Mouse (Mus musculus): ENCODE measurements around the gene Tpsb2.

Gene Tpsb2

DNA sequence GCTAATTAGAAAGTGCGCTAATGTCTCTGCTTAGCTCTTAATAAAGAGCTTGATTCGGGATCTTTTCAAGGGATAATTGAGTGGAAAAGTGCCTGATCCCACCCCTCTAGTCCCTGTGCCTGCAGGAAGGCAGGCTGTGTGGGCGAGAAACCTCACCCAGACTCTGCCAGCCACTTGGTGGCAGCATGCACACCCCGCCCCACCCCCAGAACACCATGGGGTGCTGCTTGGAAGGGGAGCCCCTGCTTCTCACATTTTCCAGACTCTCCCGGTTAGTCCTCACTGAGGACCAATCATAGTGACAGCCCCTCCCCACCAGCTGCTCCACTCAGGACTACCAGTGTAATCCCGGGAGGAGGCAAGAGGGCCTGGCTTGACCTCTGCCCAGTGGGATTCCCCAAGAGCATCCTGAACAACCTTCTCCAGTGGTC is 39.9 kb downstream of the Tpsb2 start:
- no peak for DNase-seq (ENCODE audit: low read depth, low spot score)

DNA sequence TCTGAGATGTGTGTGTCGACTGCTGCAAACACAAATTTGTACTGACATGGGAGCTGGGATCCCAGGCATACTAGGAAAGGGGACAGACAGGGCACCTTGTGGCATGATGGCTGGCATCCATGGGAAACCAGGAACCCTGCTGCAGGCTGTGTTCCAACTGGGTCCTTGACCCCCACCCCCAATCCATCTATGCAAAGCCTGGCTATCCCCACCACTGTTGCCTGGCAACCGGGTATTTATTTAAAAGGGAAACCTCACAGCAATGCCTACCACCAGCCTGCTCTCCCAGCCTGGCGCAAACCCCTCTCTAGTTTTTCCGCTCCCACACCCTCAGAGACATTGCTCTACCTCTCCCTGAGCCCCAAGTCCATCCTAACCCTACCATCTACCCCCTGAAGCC is 41.2 kb downstream of the Tpsb2 start:
- DNase-seq (ENCODE audit: low read depth, low spot score): no peak

DNA sequence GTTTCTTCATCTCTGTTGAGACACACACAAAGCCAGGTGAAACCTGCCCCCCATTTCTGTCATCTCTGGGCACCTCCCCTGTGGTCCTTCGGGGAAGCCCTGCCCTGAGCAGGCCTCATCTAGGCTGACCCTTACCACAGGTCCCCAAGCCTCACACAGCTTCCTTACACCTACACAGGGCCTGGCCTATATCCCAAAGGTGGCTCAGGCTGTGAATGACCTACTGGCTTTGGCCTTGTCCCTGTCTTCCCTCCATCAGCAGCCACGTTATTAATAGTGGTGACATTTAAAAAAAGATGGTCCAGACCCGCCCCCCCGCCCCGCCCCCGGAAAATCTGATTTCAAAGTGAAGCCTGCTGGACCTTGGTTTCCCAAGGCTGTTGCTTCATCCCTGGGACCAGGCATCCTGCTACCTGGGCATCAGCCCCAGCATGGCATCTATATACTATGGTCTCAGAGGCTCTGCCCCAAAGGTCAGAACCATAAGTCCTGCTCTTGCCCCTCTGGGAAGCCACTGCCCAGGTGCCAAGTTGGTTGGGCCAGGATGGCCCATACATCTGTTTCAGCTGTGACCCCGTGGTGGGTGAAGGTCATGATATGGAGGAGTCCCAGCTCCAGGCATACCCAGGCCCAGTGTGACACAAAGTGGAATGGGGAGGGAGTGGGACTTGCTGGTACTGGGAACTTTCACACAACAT is 42.3 kb downstream of the Tpsb2 start:
- no peak for DNase-seq (ENCODE audit: low read depth, low spot score)

DNA sequence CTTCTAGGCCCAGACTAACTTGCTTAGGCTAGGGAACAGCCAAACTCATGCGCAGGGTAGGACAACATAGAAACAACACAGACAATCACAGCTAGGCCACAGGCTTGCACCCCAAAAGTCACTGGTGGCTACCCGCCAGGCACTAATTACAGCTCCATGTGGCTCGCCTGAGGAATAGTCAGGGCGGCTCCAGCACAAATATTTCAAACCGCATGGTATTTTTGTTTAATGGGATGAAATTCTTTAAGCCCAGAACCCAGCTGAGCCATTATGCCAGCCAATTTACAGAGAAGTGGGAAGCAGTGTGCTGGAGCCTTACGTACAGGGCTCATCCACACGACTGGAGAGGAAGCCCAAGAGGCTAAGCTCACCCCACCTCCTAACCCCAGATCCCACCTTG is 43.5 kb downstream of the Tpsb2 start:
- no peak for DNase-seq (ENCODE audit: low read depth, low spot score)

DNA sequence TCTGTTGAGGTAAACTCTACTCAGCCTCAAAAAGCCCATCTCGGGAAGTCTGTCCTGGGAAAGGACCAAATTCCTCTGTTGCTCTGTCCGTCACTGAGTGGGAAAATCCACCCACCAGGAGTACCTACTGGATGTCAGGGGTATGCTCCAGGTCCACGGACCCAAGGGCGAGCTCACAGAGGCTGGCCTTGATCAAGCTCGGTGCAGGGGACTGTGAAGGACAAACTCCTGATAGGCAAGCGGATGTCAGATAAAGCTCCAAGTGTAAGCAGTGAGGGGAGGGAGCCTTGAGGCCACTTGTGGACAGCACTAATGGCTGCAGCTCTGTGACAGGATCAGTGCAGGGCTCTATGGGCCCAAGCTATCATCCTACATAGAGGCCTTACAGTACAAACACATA is 44.1 kb downstream of the Tpsb2 start:
- DNase-seq (ENCODE audit: low read depth, low spot score): no peak

DNA sequence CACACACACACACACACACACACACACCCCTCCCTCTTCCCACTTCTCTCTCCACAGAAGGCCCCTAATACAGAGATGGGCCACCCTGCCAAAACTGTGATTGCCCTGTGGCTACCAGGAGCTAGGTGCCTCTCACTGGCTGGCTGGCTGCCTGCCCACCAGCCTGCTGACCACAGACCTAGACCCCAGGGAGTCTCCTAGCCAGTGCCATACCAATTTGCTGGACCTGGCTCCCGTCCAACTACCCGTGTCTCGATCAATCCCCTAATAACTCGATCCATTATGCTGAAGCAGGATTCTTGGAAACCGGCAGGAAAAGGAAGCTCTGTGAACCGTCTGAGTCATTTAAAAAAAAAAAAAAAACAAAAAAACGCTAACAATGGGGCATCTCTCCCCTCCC is 44.7 kb downstream of the Tpsb2 start:
- no peak for DNase-seq (ENCODE audit: low read depth, low spot score)

DNA sequence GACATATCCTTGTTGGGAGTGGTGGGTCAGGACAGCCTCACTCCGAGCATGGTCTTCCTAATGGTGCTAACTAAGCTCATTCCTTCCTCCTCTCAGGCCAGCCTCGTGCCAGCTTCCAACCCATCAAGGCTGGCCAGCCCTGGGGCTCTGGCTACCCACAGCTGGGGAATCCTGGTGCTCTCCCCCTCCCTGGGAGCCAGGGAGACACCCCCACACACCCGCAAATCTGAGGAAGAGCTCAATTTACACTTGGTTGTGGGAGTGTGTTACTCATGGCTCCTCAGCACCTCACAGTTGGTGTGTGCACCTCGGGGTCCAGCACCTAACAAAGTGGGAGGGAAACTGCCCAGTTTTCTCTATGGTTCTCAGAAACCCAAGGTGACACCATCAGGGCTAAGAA is 45.1 kb downstream of the Tpsb2 start:
- DNase-seq (ENCODE audit: low read depth, low spot score): no peak

DNA sequence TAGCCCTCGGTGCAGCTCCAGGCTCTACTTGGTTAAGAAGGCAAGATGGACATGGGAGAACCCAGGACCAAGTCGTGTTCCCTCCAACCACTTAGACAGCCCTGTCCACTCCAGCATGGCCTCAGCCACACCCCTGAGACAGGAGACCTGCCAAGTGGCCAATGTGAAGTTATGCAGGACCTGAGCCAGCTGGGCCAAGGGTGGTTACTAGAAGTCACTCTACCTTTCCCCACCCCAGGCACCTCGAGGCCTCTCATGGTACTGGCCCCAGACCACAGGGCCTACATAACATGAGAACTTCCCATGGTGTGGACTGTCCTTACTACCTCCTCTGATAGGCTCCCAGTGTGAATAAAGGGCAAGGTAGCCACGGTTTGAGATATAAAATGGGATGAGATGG is 48.1 kb downstream of the Tpsb2 start:
- DNase-seq (ENCODE audit: low read depth, low spot score): no peak

DNA sequence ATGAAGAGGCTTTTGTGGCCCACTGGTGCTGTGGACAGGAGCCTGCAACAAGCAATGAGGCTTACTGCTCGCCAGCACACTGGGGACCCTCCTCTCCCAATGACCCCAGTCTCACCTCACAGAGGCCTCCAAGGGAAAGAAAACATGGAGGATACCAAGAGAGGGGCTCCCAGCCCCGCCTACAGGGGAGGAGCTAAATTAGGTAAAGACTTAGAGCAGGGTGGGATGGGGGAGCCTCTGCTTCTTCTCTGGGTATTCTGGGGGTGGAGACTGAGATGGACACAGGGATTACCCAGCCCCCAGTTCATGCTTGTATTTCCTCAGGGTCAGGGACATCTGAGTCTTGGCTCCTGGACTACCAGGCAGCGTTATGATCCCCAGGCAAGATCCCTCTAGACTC is 48.8 kb downstream of the Tpsb2 start:
- DNase-seq (ENCODE audit: low read depth, low spot score): no peak

DNA sequence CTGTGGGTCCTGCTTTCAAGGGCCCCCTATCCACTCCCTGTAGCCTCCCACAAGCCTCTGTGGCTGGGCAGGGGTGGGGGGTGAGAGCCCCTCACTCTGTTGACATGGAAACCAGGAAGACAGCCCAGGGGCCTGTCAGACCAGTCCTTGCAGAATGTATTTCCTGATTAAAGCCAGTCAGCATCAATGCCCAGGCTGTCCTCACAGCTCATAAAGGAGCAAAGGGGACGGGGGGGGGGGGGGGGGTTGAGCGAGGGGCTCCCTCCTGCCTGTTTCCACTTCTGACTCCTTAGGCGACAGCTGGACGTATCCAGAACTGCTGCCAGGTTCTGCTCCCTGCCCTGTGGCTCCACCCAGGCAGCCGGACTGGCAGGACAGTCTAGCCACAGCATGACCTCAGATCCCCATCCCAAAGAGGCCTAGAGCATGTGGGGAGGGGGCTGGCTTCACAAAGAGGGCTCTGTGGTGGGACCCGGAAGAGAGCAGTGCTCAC is 49.4 kb downstream of the Tpsb2 start:
- DNase-seq (ENCODE audit: low read depth, low spot score): no peak

DNA sequence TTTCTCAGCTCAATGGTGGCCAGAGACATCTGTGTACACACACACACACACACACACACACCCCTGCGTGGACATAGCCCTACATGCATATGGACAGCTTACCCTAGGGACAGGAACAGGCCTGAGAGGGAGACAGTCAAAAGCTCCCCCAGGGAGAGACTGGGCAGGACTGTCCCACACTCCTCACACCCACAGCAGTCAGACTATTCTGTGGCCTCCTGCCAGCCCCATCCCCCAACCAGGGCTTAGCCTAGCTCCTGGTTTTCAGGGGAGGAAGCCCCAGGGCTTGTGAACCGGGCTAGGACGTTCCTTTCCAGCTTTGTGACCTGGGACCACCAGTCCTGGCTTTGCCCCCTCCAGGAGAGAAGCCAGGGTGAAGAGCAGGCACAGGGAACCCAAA is 50.1 kb downstream of the Tpsb2 start:
- DNase-seq (ENCODE audit: low read depth, low spot score): no peak

DNA sequence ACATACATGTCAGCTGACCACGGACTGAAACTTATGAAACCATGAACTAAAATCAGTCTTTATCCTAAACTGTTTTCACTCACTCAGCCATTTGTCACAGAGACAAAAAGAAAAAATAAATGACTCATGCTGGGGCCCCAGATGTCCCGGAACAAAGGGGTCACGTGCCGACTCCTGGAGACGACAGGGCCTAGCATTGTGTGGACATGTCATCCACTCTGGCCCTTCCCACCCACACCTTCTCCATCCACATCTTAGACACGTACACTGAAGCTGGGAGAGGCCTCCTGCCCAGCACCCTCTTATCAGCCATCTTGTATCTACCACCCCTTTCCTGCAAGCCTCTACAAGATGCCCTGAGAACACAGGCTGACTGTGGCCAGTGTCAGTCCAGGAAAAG is 51.9 kb downstream of the Tpsb2 start:
- no peak for DNase-seq (ENCODE audit: low read depth, low spot score)
